Mouse (Mus musculus): Measurements from ENCODE around the gene Pepd.

Pepd gene

DNA sequence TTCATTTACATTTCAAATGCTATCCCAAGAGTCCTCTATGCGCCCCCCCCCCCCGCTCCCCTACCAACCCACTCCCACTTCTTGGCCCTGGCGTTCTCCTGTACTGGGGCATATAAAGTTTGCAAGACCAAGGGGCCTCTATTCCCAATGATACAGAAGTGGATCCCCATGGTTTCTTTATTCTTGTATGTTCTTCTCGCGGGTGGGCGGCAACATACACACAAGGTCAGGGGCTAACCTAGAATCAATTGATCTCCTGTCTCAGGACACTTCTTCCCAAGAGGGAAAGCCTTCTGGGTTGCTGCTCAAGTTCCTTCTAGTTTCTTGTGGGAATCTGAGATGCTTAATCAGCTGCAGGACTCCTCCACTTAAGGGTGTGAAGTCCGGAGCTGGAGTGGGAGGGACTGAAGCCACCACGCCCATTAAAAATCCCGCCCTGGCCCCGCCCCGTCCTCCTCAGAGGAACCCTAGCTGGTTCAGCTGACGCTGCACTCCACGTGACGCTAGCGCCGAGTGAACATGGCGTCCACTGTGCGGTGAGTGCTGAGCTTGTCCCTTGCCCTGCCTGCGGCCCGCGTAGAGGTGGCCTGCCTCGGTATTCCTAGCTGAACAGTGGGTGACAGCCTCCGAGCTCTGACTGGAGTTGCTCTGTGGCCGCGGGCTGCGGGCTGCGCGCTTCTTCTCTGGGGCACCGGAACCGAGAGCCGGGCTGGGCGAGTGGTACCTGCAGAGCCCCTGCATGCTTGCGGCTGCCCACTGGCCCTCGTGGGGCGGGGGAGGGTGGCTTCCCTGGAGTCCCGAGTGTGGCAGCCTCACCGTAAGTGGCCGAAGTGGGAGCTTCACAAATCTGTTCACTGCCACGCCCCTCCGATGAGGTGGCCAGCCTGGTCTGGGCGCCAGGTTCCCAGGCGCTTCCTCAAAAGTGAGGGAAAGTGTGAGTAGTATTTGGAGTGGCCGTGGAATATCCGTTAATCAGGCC, at the start of gene Pepd:
Gene Pepd (plus strand): TSS at position 461 of the 979 bp plus-strand sequence.
- DNase-seq (ENCODE audit: low read depth, low spot score), result peak; percentile 74

DNA sequence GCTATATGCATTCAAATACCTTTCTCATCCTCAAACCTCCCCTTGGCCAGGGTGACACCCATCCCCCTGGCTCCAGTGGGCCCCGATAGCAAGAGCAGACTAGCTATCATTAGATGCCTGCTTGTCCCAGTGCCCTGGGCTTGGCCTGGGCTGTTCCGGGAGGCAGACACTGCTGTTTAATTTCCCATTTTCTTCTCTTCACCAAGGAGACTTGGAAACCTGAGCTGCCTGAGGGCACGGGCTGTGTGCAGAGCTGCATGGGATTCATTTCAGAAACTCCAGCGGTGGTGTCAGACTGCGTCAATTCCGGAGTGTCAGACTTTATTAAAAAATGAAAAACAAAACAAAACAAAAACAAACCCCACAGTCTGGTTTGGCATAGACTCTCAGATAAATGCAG, 44.9 kb upstream of the Pepd start:
- no peak for DNase-seq (ENCODE audit: low read depth, low spot score)

GRCm38 (mm10) chr7:34869693-34870092, 42.5 kb upstream of the Pepd start:
- no peak for DNase-seq (ENCODE audit: low read depth, low spot score)

DNA sequence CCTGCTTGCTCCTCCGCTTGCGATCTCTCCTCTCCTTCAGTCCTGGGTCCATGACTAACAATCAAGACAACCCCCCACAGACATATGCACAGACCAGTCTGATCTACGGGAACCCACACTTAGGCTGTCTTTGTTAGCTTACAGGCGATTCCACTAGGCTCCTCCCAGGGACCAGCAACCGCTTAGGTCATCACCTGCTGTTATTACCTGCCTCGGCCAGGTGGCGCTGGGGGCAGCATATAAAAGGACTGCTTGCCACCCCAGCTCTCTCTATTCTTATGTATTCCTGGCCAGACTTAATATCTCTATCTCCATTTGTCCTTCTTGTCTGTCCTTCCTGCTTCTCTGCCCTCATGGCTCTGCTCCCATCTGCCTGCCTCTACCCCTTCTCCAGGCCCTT, 35.4 kb upstream of the Pepd start:
- no peak for DNase-seq (ENCODE audit: low read depth, low spot score)

DNA sequence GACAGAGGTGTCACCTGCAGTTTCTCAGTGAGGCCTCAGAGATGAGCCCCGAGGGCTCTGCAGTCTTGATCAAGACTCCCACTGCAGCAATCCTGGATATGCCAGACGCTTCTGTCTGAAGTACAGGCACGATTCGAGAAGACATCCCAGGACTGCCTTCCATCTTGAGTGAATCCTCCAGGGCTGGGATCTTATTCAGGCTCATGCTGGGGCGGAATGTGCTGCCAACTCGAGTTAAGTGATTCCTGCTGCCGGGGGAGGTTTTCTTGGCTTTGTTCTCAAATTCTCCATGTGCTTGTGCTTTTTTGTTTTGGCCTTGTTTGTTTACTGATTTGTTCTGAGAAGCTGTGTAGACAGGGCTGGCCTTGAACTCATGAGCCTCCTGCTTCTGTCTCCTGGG, 34.4 kb upstream of the Pepd start:
- DNase-seq (ENCODE audit: low read depth, low spot score), result peak; percentile 13

DNA sequence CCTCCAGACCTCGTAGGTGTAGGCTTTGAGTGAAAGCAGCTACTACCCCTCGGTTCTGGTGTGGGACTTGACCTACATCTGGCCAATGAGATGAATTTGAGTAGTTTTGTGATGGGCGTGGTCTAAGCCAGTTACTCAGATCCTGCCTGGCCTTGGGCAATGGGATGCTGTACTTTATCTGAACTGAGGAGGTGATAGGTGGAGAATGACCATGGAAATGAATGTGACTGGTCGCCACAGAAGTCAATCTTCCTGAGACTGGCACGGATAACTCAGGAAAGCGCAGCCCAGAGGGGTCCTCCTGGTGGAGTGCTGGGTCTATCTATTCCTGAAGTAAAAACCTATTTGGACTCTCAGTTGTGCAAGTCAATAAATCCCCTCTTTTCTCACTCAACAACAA, 23.7 kb upstream of the Pepd start:
- no peak for DNase-seq (ENCODE audit: low read depth, low spot score)

DNA sequence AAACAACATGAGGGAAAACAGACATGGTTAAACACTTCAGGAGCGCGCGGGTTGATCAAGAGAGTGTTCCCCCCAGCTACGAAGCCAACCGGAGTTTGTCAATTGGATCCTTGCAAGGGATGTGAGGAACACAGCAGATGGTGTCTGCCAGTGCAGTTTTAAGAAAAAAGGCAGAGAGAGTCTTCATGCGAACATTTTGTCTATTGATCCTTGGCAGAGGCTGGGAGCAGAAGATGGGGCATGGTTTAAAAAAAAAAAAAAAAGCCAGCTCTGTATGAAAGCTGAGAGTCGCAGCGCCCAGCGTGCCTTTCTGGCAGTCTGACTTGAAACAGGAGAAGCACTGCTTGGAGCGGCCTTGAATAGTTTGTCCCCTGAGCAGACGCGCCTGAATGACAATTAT, 23.3 kb upstream of the Pepd start:
- peak; percentile 60 for DNase-seq (ENCODE audit: low read depth, low spot score)

- no peak for DNase-seq (ENCODE audit: low read depth, low spot score)
Observed at GRCm38 (mm10) chr7:34892845-34893244, 19.3 kb upstream of the Pepd start.

- DNase-seq (ENCODE audit: low read depth, low spot score), result no peak
Observed at GRCm38 (mm10) chr7:34896461-34896860, 15.7 kb upstream of the Pepd start.

- DNase-seq (ENCODE audit: low read depth, low spot score), result peak; percentile 34
Observed at GRCm38 (mm10) chr7:34897058-34897457, 15.1 kb upstream of the Pepd start.

DNA sequence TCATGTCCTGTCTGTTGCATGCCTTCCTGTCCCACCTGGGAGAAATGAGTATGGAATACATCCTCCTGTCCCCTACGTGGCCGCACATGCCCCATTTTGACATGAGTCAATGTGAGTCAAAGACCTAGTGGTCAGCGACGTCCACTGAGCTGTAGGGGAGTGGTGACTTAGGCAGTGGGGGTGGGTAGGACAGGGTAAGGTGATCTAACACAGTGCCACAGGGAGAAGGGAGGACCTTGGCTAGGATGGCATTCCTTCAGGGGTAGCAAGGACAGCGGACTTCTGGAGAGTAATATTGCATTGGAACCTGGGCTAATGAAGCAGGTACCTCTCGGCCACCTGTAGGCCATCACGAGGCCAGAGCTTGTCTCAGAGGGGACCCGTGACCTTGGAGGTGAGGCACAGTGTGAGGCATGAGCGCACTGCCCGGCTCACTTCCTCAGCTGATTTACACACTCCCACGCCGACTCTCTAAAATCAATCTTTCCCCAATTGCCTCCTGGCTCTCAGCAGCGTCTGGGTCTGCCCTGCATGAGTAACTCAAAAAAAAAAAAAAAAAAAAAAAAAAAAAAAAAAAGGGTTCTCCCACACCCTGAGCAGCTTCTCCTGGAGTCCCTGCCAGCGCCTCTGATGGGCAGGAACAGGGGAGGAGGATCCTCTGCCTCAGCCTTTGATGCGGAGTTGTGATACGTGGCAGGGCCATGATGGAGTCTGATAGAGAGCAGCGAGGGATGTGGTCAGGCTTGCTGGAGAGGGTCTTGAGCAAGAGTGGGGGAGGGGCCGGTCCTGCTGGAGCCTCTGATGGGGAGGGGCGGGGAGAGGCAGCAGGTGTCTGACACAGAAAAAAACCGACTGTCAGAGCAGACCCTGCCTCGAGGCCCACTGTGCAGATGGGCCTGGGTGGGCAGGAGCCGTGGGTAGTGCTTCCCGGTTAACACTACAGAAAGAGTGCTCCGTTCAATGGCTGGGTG, 1.8 kb upstream of the Pepd start:
- DNase-seq (ENCODE audit: low read depth, low spot score), result peak; percentile 36

- no peak for DNase-seq (ENCODE audit: low read depth, low spot score)
Observed at GRCm38 (mm10) chr7:34913956-34914355, 1.8 kb downstream of the Pepd start.

DNA sequence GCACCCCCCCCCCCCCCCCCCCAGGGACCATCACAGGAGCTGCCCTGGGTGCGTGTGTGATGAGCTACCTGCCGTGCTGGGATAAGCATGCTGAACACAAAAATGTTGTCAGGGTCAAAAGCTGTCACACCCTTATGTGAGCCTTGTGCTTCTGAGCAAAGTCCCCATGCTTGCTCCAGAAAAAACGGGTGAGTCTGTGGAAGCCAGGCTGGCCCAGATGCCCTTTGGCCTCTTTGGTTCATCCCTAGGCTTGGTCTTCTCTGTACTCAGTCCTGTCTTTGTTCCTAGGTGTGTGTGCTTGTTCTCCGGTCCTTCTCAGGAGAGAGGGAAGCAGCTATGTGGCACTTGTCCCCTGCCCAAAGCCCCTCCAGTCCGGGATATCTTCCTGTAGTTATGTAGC, 3.4 kb downstream of the Pepd start:
- DNase-seq (ENCODE audit: low read depth, low spot score), result no peak

GRCm38 (mm10) chr7:34917558-34917957, 5.4 kb downstream of the Pepd start:
- DNase-seq (ENCODE audit: low read depth, low spot score), result no peak

DNA sequence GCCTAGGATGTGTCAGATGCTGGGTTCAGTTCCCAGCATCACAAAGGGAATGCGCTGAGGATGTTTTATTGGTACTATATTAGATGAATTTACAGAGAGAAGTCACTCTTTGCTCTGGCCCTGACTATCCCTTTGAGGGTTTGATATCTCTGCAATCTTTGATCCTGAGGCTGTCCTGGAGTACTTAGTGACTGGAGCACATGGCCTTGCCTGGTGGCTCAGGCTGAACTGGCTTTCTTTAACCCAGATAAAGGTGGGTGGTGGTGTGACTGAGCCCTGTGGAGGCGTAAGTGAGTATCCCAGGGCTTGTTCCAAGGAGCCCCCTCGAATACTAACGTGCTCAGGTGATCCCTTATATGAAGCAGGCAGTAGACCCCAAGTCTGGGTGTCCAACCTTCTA, 5.8 kb downstream of the Pepd start:
- DNase-seq (ENCODE audit: low read depth, low spot score), result no peak

DNA sequence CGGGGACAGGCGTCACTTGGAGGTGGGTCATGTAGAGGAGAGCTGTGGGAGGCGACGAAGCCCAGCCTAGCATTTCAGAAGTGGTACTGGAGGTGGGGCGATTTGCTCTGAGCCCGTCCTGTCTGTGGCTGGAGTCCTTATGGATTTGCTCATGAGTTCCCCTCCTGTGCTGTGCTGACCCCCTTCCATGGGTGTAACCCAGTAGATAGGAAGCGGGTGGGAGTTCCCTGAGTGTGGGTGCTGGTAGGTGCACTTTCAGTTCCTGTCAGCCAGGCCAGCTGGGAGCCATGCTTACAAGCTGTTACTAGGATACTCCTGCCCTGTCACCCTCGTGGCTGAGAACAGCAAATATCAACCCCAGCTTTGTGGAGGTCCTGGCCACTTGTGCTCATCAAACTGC, 6.2 kb downstream of the Pepd start:
- no peak for DNase-seq (ENCODE audit: low read depth, low spot score)

- DNase-seq (ENCODE audit: low read depth, low spot score), result no peak
Observed at GRCm38 (mm10) chr7:34919054-34919453, 6.9 kb downstream of the Pepd start.

DNA sequence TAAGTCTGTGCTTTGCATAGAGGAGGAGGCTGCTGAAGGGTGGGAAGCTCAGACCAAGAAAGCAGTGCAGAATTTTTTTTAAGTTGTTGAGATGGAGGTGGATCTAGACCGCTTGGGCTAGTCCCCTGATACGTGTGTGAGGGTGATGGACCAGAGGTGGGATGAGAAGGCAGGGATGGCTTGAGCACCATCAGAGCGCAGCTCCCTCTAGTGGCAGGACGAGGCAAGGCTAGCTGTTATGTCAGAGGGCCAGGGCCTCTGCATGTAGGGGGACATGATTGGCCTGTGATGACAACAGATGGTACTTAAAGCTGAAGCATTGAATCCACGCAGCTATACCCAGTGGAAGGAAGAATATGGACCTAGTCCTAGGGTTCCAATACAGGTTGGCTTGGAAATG, 7.6 kb downstream of the Pepd start:
- no peak for DNase-seq (ENCODE audit: low read depth, low spot score)

- no peak for DNase-seq (ENCODE audit: low read depth, low spot score)
Observed at GRCm38 (mm10) chr7:34925208-34925607, 13.0 kb downstream of the Pepd start.

GRCm38 (mm10) chr7:34925956-34926355, 13.8 kb downstream of the Pepd start:
- no peak for DNase-seq (ENCODE audit: low read depth, low spot score)

- no peak for DNase-seq (ENCODE audit: low read depth, low spot score)
Observed at GRCm38 (mm10) chr7:34929614-34930262, 17.6 kb downstream of the Pepd start.

GRCm38 (mm10) chr7:34930263-34930757, 18.1 kb downstream of the Pepd start:
- no peak for DNase-seq (ENCODE audit: low read depth, low spot score)
